Mouse (Mus musculus) midbrain, postnatal 0 days (tissue): ENCODE data around the gene Fhod1. TPM values are rescaled to one million over a fixed set of nuclear protein-coding genes. Genes with fewer than 3 reads are reported as not detected.
A peak's percentile ranks its signal among the peaks of the same experiment; 100 is the strongest.

ENCODE experiments used
- ATAC-seq: fragments of 200-750 bp; cut with Nextera tagmentation; 2 replicates; pipeline ENCODE4 v1.8.0; 2017; ENCODE audit warnings: moderate number of reproducible peaks, mild to moderate bottlenecking, moderate TSS enrichment, moderate library complexity; ENCODE audit not compliant: low FRiP score
- DNase-seq: peaks from one replicate; pipeline ENCODE4 v3.0.0-alpha.2; 2015; ENCODE audit warnings: low spot score
- H3K27ac ChIP-seq: fragments of 300-500 bp; sonication (generic); 2 replicates; pipeline ENCODE4 v1.5.1; 2014; ENCODE audit warnings: low read depth, mild to moderate bottlenecking, low read length, mixed read lengths
- H3K27me3 ChIP-seq: fragments of 300-500 bp; sonication (generic); 2 replicates; pipeline ENCODE4 v1.6.1; 2014; ENCODE audit warnings: low read length, control low read depth, mixed read lengths; ENCODE audit not compliant: insufficient read depth
- H3K36me3 ChIP-seq: fragments of 300-500 bp; sonication (generic); 2 replicates; pipeline ENCODE4 v1.6.1; 2014; ENCODE audit warnings: low read length, control low read depth, mixed read lengths; ENCODE audit not compliant: insufficient read depth
- H3K4me1 ChIP-seq: fragments of 300-500 bp; sonication (generic); 2 replicates; pipeline ENCODE4 v1.6.1; 2014; ENCODE audit warnings: mild to moderate bottlenecking, control low read depth, antibody characterized with exemption, low read length, mixed read lengths; ENCODE audit not compliant: insufficient read depth
- H3K4me2 ChIP-seq: fragments of 300-500 bp; sonication (generic); 2 replicates; pipeline ENCODE4 v1.6.1; 2014; ENCODE audit warnings: low read depth, mild to moderate bottlenecking, low read length, mixed read lengths; ENCODE audit not compliant: poor library complexity, severe bottlenecking
- H3K4me3 ChIP-seq: fragments of 300-500 bp; sonication (generic); 2 replicates; pipeline ENCODE4 v1.5.1; 2014; ENCODE audit warnings: low read depth, mild to moderate bottlenecking, low read length, moderate library complexity
- H3K9ac ChIP-seq: fragments of 300-500 bp; sonication (generic); replicated peaks from 2 replicates; pipeline ENCODE4 v1.6.1; 2014; ENCODE audit warnings: mild to moderate bottlenecking, low read length, moderate library complexity, mixed read lengths; ENCODE audit not compliant: poor library complexity, severe bottlenecking
- H3K9me3 ChIP-seq: fragments of 300-500 bp; sonication (generic); 2 replicates; pipeline ENCODE4 v1.6.1; 2016; ENCODE audit warnings: low read length, control low read depth
- CTCF ChIP-seq: IDR thresholded peaks from 2 replicates; pipeline ENCODE4 v1.5.1; 2016; ENCODE audit warnings: antibody characterized with exemption, mild to moderate bottlenecking
- WGBS: fragments of 180-500 bp; shearing (Covaris S2); extraction: QIAGEN DNeasy Blood & Tissue Kit; methylation state at CpG from one replicate; pipeline ENCODE4 v1.1.7; 2014; 5-methylcytosine and 5-hydroxymethylcytosine counted together
- polyA plus RNA-seq: library from polyadenylated mRNA; unstranded; fragments of >200 nt; fragmentation: Nextera tagmentation; extraction: Ambion mirVana; gene quantifications from 2 replicates; pipeline ENCODE4 v1.2.1, GENCODE M21; 2015
- total RNA-seq: library from RNA; depleted of rRNA; stranded (reverse); fragments of >200 nt; gene quantifications from 2 replicates; pipeline ENCODE4 v1.2.3, GENCODE M21; 2014

Gene Fhod1
- total and polyA plus RNA-seq, 2 experiments from 2014 or later: 0.48 to 3.8 TPM

- Histone ChIP-seq H3K4me3 (no peak overlapping the region), H3K27me3 (no peaks in the 10 kb centered on the region), H3K4me1 (peaks cover 9% of the 10 kb centered on the region; the same call in 1 of the 2 replicates), H3K27ac (no peak overlapping the region), H3K36me3 (peaks cover 51% of the 10 kb centered on the region), H3K9me3 (no peaks in the 10 kb centered on the region), H3K4me2 (no peak overlapping the region), H3K9ac (no peak overlapping the region)
- TF ChIP-seq CTCF: no peak
- WGBS: 84% methylated on average over 15 of the region's 15 CpGs
- ATAC-seq (no peak), DNase-seq (no peak)
Measured at GRCm38 (mm10) chr8:105309142-105309847, 38.5 kb downstream of the Fhod1 start.

- 94% methylated on average over 10 of the region's 10 CpGs for WGBS
- H3K36me3 ChIP-seq: peaks cover 49% of the 10 kb centered on the region
- no peak for DNase-seq
- H3K4me1 ChIP-seq: peaks cover 9% of the 10 kb centered on the region; the same call in 1 of the 2 replicates
- no peaks in the 10 kb centered on the region for H3K9me3 ChIP-seq
- no peak overlapping the region for H3K4me3 ChIP-seq
- no peak overlapping the region for H3K9ac ChIP-seq
- H3K27me3 ChIP-seq: no peaks in the 10 kb centered on the region
- no peak for TF ChIP-seq CTCF
- no peak overlapping the region for H3K27ac ChIP-seq
- ATAC-seq: no peak
- H3K4me2 ChIP-seq: no peak overlapping the region
Measured at GRCm38 (mm10) chr8:105308428-105308827, 39.3 kb downstream of the Fhod1 start.

DNA sequence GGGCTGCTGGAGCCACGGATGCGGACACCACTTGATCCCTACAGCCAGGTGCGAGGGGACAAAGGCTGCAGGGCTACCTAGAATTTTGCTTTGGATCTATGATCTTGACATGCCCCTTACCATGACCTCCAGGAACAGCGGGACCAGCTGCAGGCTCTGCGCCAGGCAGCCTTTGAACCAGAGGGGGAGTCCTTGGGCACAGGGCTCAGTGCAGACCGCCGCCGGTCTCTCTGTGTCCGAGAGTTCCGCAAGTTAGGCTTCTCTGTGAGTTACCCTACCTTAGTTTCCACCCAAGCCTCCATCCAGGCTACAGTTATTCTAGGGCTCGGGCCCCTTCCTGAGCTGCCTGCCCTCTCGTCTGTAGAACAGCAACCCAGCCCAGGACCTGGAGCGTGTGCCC is 40.1 kb downstream of the Fhod1 start:
- Histone ChIP-seq H3K4me1 (peaks cover 9% of the 10 kb centered on the region; the same call in 1 of the 2 replicates), H3K9ac (no peak overlapping the region), H3K4me2 (no peak overlapping the region), H3K36me3 (peaks cover 46% of the 10 kb centered on the region), H3K4me3 (no peak overlapping the region), H3K27ac (no peak overlapping the region), H3K27me3 (no peaks in the 10 kb centered on the region), H3K9me3 (no peaks in the 10 kb centered on the region)
- DNase-seq: no peak
- 92% methylated on average over 13 of the region's 13 CpGs for WGBS
- no peak for ATAC-seq
- TF ChIP-seq CTCF: no peak

DNA sequence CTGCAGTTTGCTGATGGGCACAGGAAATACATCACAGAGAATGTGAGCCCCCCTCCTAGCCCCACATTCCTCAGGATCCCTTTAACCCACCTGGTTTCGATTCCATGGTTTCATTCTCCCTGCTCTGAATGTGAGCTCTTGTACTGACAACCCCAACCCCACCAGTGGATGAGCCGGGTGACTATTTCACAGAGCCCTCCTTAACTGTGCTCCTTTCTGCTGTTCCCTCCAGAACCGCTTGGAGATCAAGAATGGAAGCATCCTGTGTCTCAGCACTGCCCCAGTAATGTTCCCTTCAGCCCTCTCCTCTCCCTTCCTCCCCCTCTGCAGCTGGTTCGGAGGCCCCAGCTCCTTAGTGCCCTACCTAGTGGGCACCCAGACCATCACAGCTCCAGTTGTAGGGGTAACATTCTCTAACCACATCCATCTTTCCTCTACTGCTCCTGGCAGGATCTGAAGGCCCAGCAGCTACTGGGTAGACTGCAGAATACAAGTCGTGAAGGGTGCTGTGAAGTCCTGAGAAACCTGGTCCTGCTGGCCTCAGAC is 41.5 kb downstream of the Fhod1 start:
- no peak for TF ChIP-seq CTCF
- Histone ChIP-seq H3K4me2 (peak overlapping the region; percentile 47), H3K36me3 (peaks cover 48% of the 10 kb centered on the region), H3K27ac (no peak overlapping the region), H3K9ac (peak overlapping the region; percentile 44; the same call in 1 of the 2 replicates), H3K4me3 (no peak overlapping the region), H3K9me3 (no peaks in the 10 kb centered on the region), H3K27me3 (no peaks in the 10 kb centered on the region), H3K4me1 (peaks cover 9% of the 10 kb centered on the region; the same call in 1 of the 2 replicates)
- DNase-seq: no peak
- 59% methylated on average over 5 of the region's 5 CpGs for WGBS
- ATAC-seq: peak; percentile 15; the same call in 1 of the 2 replicates

GRCm38 (mm10) chr8:105305211-105306145 is 42.3 kb downstream of the Fhod1 start, which contains the start of gene Elmo3:
Gene Elmo3 (plus strand): TSS chr8:105305601.
- Histone ChIP-seq H3K27me3 (no peaks in the 10 kb centered on the region), H3K4me2 (peak within 1 kb of the TSS; percentile 47), H3K27ac (no peak within 1 kb of the TSS), H3K9me3 (no peaks in the 10 kb centered on the region), H3K36me3 (peaks cover 53% of the 10 kb centered on the region), H3K9ac (peak within 1 kb of the TSS; percentile 44), H3K4me3 (peak within 1 kb of the TSS; percentile 10; the same call in 1 of the 2 replicates), H3K4me1 (peaks cover 9% of the 10 kb centered on the region; the same call in 1 of the 2 replicates)
- ATAC-seq (peak; percentile 51), DNase-seq (peak; percentile 55)
- 9% methylated on average over 30 of the region's 30 CpGs for WGBS
- TF ChIP-seq CTCF: peak; percentile 28; the same call in 1 of the 2 replicates
